9 mouse cellular contexts compared by ENCODE assay signal in genomic region chr1:134516491-134517198, GRCm38 (mm10). TPM values are rescaled to one million over a fixed set of nuclear protein-coding genes. Genes with fewer than 3 reads are reported as not detected.
DNase-seq lines count a peak whose midpoint lies in the region; ATAC-seq and TF ChIP-seq lines count a peak whose summit lies in the region.
"Had no signal": no experiment of that assay in that cellular context is flagged by ENCODE, and none has a peak within 500 bp of the region (broad histone marks: within the 10 kb centered on the region; RNA-seq: fewer than 3 reads in every experiment).

No protein-coding gene starts in this region.

- 5% methylated on average over 4 of the region's 4 CpGs for WGBS in forebrain, embryonic 11.5 days
- WGBS in forebrain, embryonic 13.5 days, result 13% methylated on average over 4 of the region's 4 CpGs
- 16% methylated on average over 4 of the region's 4 CpGs for WGBS in hindbrain, embryonic 11.5 days
- WGBS in liver, embryonic 11.5 days, result 43% methylated on average over 4 of the region's 4 CpGs

- no peak for TF ChIP-seq POLR2A in brain, embryonic 14.5 days (IDR thresholded peaks at IDR 0.05; ENCODE audit: borderline replicate concordance, extremely low read depth, insufficient read depth, insufficient read length, poor library complexity, severe bottlenecking)

- H3K27ac ChIP-seq in forebrain, embryonic 11.5 days (ENCODE audit: low read depth, low read length), result no peak overlapping the region
- H3K27ac ChIP-seq in forebrain, embryonic 13.5 days, result no peak overlapping the region
- no peak overlapping the region for H3K27ac ChIP-seq in hindbrain, embryonic 11.5 days (ENCODE audit: low read depth, low read length)
- H3K27ac ChIP-seq in layer of hippocampus, adult 2 months, result no peak overlapping the region
- no peak overlapping the region for H3K27ac ChIP-seq in liver, embryonic 11.5 days (ENCODE audit: low read depth, low read length)

- peaks cover 8% of the 10 kb centered on the region; the same call in 1 of the 2 replicates for H3K27me3 ChIP-seq in forebrain, embryonic 11.5 days (ENCODE audit: control insufficient read depth, insufficient read depth, low read length)
- H3K27me3 ChIP-seq in forebrain, embryonic 13.5 days, result peaks cover 35% of the 10 kb centered on the region
- H3K27me3 ChIP-seq in hindbrain, embryonic 11.5 days (ENCODE audit: control insufficient read depth, insufficient read depth, low read length), result peaks cover 15% of the 10 kb centered on the region; the same call in 1 of the 2 replicates
- H3K27me3 ChIP-seq in liver, embryonic 11.5 days (replicated peaks; ENCODE audit: control insufficient read depth, insufficient read depth, low read length), result peaks cover 18% of the 10 kb centered on the region

- no peaks in the 10 kb centered on the region for H3K36me3 ChIP-seq in forebrain, embryonic 11.5 days (ENCODE audit: control insufficient read depth, insufficient read depth, low read length)
- H3K36me3 ChIP-seq in forebrain, embryonic 13.5 days (ENCODE audit: poor library complexity, severe bottlenecking), result no peaks in the 10 kb centered on the region
- no peaks in the 10 kb centered on the region for H3K36me3 ChIP-seq in hindbrain, embryonic 11.5 days (ENCODE audit: control insufficient read depth, insufficient read depth, low read length)
- H3K36me3 ChIP-seq in liver, embryonic 11.5 days (ENCODE audit: control insufficient read depth, insufficient read depth, low read length), result no peaks in the 10 kb centered on the region

- no peak for TF ChIP-seq CTCF in brain, embryonic 14.5 days (IDR thresholded peaks at IDR 0.05; ENCODE audit: borderline replicate concordance, extremely low read depth, insufficient read depth, insufficient read length)
- no peak for TF ChIP-seq CTCF in layer of hippocampus, adult 2 months (conservative IDR thresholded peaks at IDR 0.05)

- H3K4me3 ChIP-seq in forebrain, embryonic 11.5 days (ENCODE audit: low read depth, low read length), result no peak overlapping the region
- no peak overlapping the region for H3K4me3 ChIP-seq in forebrain, embryonic 13.5 days
- no peak overlapping the region for H3K4me3 ChIP-seq in hindbrain, embryonic 11.5 days (ENCODE audit: low read depth, low read length)
- H3K4me3 ChIP-seq in layer of hippocampus, adult 2 months, result no peak overlapping the region
- H3K4me3 ChIP-seq in liver, embryonic 11.5 days (ENCODE audit: low read depth, low read length), result no peak overlapping the region

- H3K4me1 ChIP-seq in forebrain, embryonic 11.5 days (replicated peaks; ENCODE audit: control insufficient read depth, insufficient read depth, low read length), result peaks cover 13% of the 10 kb centered on the region; the same call in 1 of the 2 replicates
- peaks cover 25% of the 10 kb centered on the region for H3K4me1 ChIP-seq in forebrain, embryonic 13.5 days
- peaks cover 3% of the 10 kb centered on the region for H3K4me1 ChIP-seq in hindbrain, embryonic 11.5 days (replicated peaks; ENCODE audit: control insufficient read depth, insufficient read depth, low read length)
- peaks cover 23% of the 10 kb centered on the region for H3K4me1 ChIP-seq in liver, embryonic 11.5 days (replicated peaks; ENCODE audit: control insufficient read depth, insufficient read depth, low read length)

- peak; percentile 58 for DNase-seq in forebrain, embryonic 11.5 days (ENCODE audit: low spot score)
- peak; percentile 74 for DNase-seq in brain, embryonic 14.5 days (ENCODE audit: low read depth)
- DNase-seq in hindbrain, embryonic 11.5 days (ENCODE audit: low spot score), result peak; percentile 44
- DNase-seq in lung, postnatal 14 days, result peak; percentile 17
- no peak for DNase-seq in layer of hippocampus, adult 2 months (ENCODE audit: low spot score in 2 of 2)
- no peak for DNase-seq in liver, embryonic 11.5 days (ENCODE audit: low spot score)
- DNase-seq in urinary bladder, postnatal 36 days (ENCODE audit: low spot score in 2 of 2), result no peak
- DNase-seq: gastrocnemius, postnatal 14 days had no signal

- ATAC-seq in forebrain, embryonic 11.5 days (replicated peaks; ENCODE audit: low FRiP score), result no peak
- no peak for ATAC-seq in forebrain, embryonic 13.5 days
- no peak for ATAC-seq in hindbrain, embryonic 11.5 days (ENCODE audit: low FRiP score)
- no peak for ATAC-seq in liver, embryonic 11.5 days (replicated peaks; ENCODE audit: low FRiP score)

- H3K4me2 ChIP-seq in forebrain, embryonic 11.5 days (ENCODE audit: low read depth, low read length, severe bottlenecking), result no peak overlapping the region
- H3K4me2 ChIP-seq in forebrain, embryonic 13.5 days, result no peak overlapping the region
- H3K4me2 ChIP-seq in hindbrain, embryonic 11.5 days (replicated peaks; ENCODE audit: low read depth, low read length), result no peak overlapping the region
- H3K4me2 ChIP-seq in liver, embryonic 11.5 days, result no peak overlapping the region

- no peaks in the 10 kb centered on the region for H3K9me3 ChIP-seq in forebrain, embryonic 11.5 days (ENCODE audit: control insufficient read depth, low read length)
- no peaks in the 10 kb centered on the region for H3K9me3 ChIP-seq in forebrain, embryonic 13.5 days (replicated peaks)
- H3K9me3 ChIP-seq in hindbrain, embryonic 11.5 days (ENCODE audit: control insufficient read depth, low read length), result no peaks in the 10 kb centered on the region
- no peaks in the 10 kb centered on the region for H3K9me3 ChIP-seq in liver, embryonic 11.5 days (ENCODE audit: control insufficient read depth, low read length)

- H3K9ac ChIP-seq in forebrain, embryonic 11.5 days (ENCODE audit: low read length), result no peak overlapping the region
- no peak overlapping the region for H3K9ac ChIP-seq in forebrain, embryonic 13.5 days
- no peak overlapping the region for H3K9ac ChIP-seq in hindbrain, embryonic 11.5 days (ENCODE audit: low read depth, low read length)
- H3K9ac ChIP-seq in liver, embryonic 11.5 days (ENCODE audit: low read depth, low read length), result no peak overlapping the region

RNA-seq across cellular contexts. Expression of gene Rabif, which starts 22.2 kb away (rescaled TPM):
- polyA plus RNA-seq in forebrain, embryonic 11.5 days (2014; fragmentation: Nextera tagmentation; extraction: Ambion mirVana), result 42.7 and 45.3 TPM in 2 replicates
- 45.4 and 46.2 TPM in 2 replicates for polyA plus RNA-seq in forebrain, embryonic 13.5 days (2015; fragmentation: Nextera tagmentation; extraction: Ambion mirVana)
- polyA plus RNA-seq in brain, embryonic 14.5 days (2012; rRNA removed), result 36.9 and 39.5 TPM in 2 replicates
- 51.8 and 54.5 TPM in 2 replicates for polyA plus RNA-seq in hindbrain, embryonic 11.5 days (2014; fragmentation: Nextera tagmentation; extraction: Ambion mirVana)
- 10 to 100 TPM; 22.3 to 23.6 TPM for total RNA-seq in layer of hippocampus, adult 2 months (2021)
- 35.3 and 37.6 TPM in 2 replicates for polyA plus RNA-seq in liver, embryonic 11.5 days (2014; fragmentation: Nextera tagmentation; extraction: Ambion mirVana)

RNA-seq across cellular contexts. Expression of gene Mgat4e, which starts 32.8 kb away (rescaled TPM):
- polyA plus RNA-seq in forebrain, embryonic 11.5 days (2014; fragmentation: Nextera tagmentation; extraction: Ambion mirVana), result not detected in 2 replicates
- not detected in 2 replicates for polyA plus RNA-seq in forebrain, embryonic 13.5 days (2015; fragmentation: Nextera tagmentation; extraction: Ambion mirVana)
- polyA plus RNA-seq in brain, embryonic 14.5 days (2012; rRNA removed), result 0.15 TPM in 1 of 2 replicates, not detected in the other
- not detected in 2 replicates for polyA plus RNA-seq in hindbrain, embryonic 11.5 days (2014; fragmentation: Nextera tagmentation; extraction: Ambion mirVana)
- not detected for total RNA-seq in layer of hippocampus, adult 2 months (2021)
- polyA plus RNA-seq in liver, embryonic 11.5 days (2014; fragmentation: Nextera tagmentation; extraction: Ambion mirVana), result not detected in 2 replicates
- total RNA-seq: gastrocnemius, postnatal 14 days had no signal

RNA-seq across cellular contexts. Expression of gene Kdm5b, which starts 43.3 kb away (rescaled TPM):
- polyA plus RNA-seq in forebrain, embryonic 11.5 days (2014; fragmentation: Nextera tagmentation; extraction: Ambion mirVana), result 83.9 and 84.4 TPM in 2 replicates
- polyA plus RNA-seq in forebrain, embryonic 13.5 days (2015; fragmentation: Nextera tagmentation; extraction: Ambion mirVana), result 95.4 and 96.5 TPM in 2 replicates
- 48.9 and 70.8 TPM in 2 replicates for polyA plus RNA-seq in brain, embryonic 14.5 days (2012; rRNA removed)
- polyA plus RNA-seq in hindbrain, embryonic 11.5 days (2014; fragmentation: Nextera tagmentation; extraction: Ambion mirVana), result 94.7 and 102 TPM in 2 replicates
- total RNA-seq in layer of hippocampus, adult 2 months (2021), result 10 to 100 TPM; 69.1 to 72.6 TPM
- 30.8 and 32.9 TPM in 2 replicates for polyA plus RNA-seq in liver, embryonic 11.5 days (2014; fragmentation: Nextera tagmentation; extraction: Ambion mirVana)

Comparison
In these comparisons a context has a peak if more than half of its experiments do, and no peak if none do; other contexts are left out.
1. DNase-seq: peak in forebrain, embryonic 11.5 days (single experiment), brain, embryonic 14.5 days (single experiment), hindbrain, embryonic 11.5 days (single experiment) and lung, postnatal 14 days (single experiment); none in layer of hippocampus, adult 2 months (0 of 2), liver, embryonic 11.5 days (single experiment) and urinary bladder, postnatal 36 days (0 of 2).